Mouse (Mus musculus) kidney, adult 11 months (tissue): Measurements from ENCODE around the gene Spg11.
A peak's percentile ranks its signal among the peaks of the same experiment; 100 is the strongest.

Experiments used
- DNase-seq: peaks from one replicate; pipeline ENCODE4 v3.0.0; 2022

Spg11 gene

DNA sequence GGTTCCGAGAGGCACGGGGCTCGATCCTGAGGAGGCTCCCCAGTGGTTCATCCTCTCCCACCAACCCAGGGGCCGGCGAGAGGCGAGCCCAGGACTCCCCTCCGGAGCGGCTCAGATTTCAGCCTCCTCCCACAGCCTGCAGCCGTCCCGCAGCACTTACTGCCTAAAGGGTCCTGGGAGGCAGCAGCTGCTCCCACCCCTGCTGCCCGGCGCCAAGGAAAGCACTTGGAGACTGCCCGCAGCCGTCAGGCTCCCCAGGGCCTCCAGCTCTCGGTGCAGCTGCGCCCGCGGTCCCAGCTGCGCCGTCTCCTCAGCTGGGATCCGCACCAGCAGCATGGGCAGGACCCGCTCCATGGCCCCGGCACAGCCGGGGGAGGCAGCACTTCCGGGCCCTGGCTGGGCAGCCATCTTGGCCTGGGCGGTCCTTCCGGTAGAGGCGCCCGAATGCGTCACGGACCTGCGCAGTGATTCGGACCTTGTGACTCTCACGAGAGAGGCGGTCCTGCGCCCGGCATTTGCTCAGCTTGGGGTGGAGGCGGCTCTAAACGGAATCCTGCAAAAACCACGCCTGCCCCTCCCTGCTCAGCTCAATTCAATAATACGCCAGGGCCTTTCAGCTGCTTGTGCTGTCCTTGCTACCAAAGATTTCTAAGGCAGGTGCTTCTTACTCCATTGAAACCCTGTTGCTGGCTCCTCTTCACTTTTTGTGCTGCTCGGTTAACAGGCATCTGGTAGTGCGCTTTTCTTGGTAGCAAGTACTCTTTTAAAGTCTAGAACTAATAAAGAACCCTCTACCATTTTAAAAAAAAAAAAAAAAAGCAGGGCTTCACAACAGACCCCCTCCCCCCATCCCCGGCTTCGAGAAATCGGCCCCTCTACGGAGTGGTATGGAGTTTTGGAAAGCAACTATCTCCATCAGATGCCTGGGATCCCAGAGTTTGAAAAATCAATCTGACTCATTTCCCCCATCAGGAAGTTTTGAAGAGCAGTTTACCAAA, at the start of gene Spg11:
Spg11 (minus strand) TSS at position 426 of the 998 bp plus-strand sequence.
- DNase-seq = peak; percentile 98

DNA sequence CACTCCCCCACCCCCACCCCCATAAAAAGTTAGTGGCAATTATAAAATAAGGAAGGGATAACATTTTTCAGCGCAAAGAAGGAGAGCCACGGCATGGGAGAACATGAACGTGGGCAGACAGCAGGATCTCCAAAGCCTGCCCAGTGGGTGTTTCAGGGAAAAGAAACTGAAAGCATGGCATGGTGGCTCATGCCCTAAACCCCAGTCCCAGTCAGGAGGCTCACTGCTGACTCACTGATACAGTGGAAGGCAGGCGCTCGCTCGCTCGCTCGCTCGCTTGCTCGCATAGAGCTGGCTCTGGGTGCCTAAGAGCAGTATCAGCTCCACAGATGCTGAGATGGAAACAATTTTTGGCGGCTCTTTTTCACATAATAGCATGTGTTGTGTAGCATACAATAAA, 46.1 kb upstream of the Spg11 start:
- DNase-seq = no peak

GRCm38 (mm10) chr2:122163430-122164195, 45.4 kb upstream of the Spg11 start:
- no peak for DNase-seq

DNA sequence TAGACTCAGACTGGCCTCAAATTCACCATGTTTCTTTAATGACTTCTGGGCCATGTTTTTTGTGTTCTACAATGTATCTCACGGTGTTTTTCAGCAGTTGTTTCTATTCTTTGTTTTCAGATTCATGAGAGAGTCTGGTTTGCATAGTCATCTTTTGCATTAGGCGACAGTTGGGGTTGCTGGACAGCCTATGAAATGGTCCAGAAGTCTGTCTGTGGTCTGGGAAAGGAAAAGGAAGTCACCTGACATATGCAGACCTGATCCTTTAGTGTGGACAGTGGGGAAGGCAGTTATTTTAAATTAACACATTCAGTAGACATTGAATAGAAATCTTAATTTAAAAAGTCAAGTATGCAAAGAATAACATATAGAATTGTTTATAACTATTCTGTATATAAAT, 44.3 kb upstream of the Spg11 start:
- no peak for DNase-seq

DNA sequence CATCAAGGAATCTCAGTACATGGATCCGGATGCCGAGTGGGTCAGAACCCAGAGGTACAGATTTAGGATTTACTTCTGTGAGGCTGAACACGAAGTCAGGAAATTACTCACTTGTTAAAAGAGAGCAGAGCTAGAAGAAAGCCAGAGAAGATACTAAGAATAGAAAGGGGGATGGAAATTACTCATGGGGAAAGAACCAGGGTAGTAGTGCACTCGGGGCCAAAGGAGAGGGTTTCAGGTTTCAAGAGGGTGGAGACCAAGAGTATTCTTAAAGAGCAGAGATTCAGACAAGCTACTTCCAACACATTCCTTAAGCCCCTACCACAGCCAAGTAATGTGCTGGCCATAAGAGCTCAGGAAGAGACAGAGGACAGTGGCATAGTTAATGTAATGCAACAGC, 43.4 kb upstream of the Spg11 start:
- no peak for DNase-seq

- DNase-seq = peak; percentile 73
These were observed 42.5 kb upstream of the Spg11 start, which contains the start of gene Trim69 for GRCm38 (mm10) chr2:122160680-122161079. Gene Trim69 (plus strand): TSS chr2:122160700.

- no peak for DNase-seq
These were observed 41.5 kb upstream of the Spg11 start for GRCm38 (mm10) chr2:122159667-122160066.

DNA sequence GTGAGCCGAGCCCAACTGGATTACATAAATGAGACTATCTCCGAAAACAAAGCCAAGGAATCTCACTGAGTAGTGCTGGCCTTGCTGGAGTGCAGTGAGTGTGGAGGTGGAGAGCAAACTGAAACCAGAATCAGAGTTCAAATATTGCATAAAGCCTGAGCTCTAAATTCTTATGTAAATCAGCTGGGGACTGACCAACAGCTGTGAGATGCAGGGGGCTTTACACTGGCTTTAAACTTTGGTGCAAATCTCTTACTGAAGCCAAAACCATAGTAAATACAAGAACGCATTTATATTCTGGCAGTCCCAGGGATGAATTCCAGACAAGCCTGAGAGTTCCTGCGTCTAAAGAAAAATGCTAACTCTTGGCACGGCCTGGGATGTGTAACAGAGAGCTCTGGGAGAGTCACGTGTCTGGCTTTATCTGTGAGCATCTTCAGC, 40.2 kb upstream of the Spg11 start:
- DNase-seq = no peak

DNA sequence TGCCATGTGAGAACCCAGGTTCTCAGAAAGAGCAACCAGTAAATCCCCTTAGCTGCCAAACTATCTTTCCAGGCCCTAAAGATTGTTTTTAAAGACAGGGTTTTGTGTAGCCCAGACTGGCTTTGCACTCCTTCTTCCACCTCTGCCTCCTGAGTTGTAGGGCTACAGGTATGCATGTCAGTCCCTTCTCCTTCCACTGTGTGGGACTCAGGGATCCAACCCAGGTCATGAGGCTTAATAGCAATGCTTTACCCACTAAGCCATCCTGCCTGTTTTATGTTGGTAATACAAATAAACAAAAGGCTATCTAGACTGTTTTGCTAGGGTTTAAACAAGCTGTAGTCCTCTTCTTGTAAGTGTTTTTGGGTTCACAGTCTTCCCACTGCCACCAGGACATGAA, 39.4 kb upstream of the Spg11 start:
- DNase-seq = no peak

- no peak for DNase-seq
These were observed 38.0 kb upstream of the Spg11 start for GRCm38 (mm10) chr2:122156051-122156700.

DNA sequence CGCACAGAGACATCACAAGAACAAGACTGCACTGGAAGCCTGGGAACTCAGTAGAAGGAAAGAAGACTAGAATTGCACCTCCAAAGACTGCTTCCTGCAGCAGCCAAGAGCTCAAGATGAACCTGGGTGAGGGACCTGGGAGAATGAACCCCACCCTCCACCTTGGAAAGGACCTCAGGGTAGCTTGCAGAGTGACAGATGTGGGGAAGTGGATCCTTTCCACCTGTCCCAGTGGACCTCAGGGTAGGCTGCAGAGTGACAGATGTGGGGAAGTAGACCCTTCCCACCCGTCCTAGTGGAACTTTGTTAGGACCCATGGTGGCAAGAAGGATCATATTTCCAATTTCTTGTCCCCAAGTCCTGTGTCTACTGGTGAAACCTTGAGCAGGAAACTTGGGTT, 37.1 kb upstream of the Spg11 start:
- no peak for DNase-seq

- DNase-seq = no peak
These were observed 36.3 kb upstream of the Spg11 start for GRCm38 (mm10) chr2:122154479-122154878.

DNA sequence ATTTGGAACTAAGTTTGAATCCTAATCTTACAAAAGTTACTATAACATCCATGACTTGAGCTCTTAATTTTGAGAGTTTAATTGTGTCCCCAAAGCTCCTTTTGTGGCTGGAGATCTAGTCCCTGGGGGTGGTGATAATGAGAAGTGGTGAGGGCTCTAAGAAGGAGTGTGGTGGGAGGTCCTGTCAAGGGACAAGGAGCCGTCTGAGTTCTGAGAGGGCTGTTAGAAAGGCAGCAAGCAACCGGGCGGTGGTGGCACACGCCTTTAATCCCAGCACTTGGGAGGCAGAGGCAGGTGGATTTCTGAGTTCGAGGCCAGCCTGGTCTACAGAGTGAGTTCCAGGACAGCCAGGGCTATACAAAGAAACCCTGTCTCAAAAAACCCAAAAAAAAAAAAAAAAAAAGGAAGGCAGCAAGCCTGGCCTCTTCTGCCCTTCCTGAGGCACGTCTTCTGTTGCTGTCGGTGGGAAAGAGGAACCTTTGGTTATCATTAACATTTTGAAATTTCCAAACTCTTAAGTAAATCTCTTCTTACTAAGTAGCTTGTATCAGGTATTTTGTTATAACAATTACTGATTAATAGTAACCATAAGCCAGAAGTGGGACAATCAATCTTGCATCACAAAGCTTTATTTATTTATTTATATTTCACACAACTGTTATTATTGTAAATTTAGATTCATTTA, 35.6 kb upstream of the Spg11 start:
- no peak for DNase-seq

DNA sequence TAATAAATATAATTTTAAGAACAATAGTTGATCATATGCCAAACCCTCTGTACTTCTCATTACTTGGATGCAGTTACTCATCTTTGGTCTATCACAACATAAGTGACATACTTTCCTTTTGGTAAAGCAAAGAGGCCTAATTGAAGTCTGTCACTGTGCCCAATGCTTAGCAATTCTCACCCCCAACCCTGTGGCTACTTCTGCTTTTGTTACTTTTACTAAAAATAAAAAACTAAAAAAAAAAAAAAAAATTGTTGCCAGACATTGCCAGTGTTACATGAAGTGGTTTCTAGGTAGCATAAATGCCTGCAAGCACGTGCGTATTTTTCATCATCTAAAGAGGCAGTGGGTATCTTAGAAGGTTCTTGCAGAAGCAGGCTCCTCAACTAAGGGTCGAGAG, 34.7 kb upstream of the Spg11 start:
- no peak for DNase-seq

GRCm38 (mm10) chr2:122151221-122151620, 33.0 kb upstream of the Spg11 start:
- DNase-seq = no peak

- no peak for DNase-seq
These were observed 31.5 kb upstream of the Spg11 start for GRCm38 (mm10) chr2:122149716-122150115.

DNA sequence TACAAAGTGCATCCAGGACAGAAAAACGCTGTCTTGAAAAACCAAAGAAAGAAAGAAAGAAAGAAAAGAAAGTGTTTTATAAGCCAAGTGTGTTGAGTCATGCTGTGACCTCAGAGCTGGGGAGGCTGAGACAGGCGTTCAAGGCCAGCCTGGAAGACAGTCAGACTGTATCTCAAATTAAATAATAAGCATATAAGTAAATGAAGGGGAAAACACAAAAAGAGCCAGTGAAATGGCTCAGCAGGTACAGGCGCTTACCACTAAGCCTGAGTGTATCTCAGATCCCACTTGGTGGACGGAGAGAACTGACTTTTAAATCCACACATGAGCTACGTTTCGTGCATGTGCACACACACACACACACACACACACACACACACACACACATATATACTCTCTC, 31.1 kb upstream of the Spg11 start:
- no peak for DNase-seq

- DNase-seq = peak; percentile 81
These were observed 30.2 kb upstream of the Spg11 start for GRCm38 (mm10) chr2:122148242-122148917.

- DNase-seq = peak; percentile 96
These were observed 29.5 kb upstream of the Spg11 start, which contains the start of gene B2m for GRCm38 (mm10) chr2:122147508-122148241. Gene B2m (plus strand): TSS chr2:122147686.

- DNase-seq = peak; percentile 14
These were observed 28.5 kb upstream of the Spg11 start for GRCm38 (mm10) chr2:122146687-122147086.

- no peak for DNase-seq
These were observed 27.6 kb upstream of the Spg11 start for GRCm38 (mm10) chr2:122145756-122146155.
